Mouse (Mus musculus): Measurements from ENCODE around the gene Olfr1048.
"Not testable (repeated sequence)": the region's sequence is repeated elsewhere in the genome, so short reads cannot be mapped to it uniquely, and the experiment has no call there.

Gene Olfr1048

DNA sequence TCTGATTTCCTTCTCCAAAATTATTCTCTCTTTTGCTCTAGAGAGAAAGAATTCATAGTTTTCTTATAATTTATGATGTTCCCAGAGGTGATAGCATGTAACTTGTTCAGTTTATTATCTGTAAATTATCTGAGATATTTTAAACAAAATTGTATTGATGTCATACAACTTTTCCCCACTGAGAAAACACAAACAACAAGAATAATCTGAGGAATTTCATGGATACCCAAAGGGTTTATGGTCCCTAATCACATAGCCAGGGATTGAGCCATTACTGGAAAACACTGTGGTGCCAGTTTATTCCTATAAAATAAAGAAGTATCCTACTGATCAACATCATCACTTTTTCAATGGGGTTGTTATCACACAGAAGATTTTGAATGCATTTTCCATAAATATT is at the start of gene Olfr1048:
TSS of gene Olfr1048 (minus strand) at position 101 of the 400 bp plus-strand sequence.
- in situ Hi-C loops (cut with MboI, MseI): no loop called here

DNA sequence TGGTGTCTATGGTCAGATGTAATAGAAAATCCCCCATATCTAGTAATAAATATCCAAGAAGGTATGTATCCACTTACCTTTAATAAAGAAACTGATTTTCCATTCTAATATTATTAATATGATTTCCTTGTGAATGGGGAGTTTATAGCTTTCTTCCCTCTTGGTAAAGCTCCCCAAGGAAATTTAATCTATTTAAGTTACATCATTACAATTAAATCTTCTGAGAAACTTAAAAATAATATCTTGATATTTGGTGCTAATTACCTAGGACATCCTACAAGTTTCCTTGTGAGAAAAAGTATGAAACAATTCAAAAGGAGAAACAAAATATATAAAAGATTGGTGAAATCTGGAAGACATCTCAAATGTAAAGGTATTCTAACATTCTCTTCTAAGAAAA is 38.9 kb upstream of the Olfr1048 start, which contains the start of gene Olfr1051:
TSS of gene Olfr1051 (minus strand) at position 101 of the 400 bp plus-strand sequence.
- in situ Hi-C loops (cut with MboI, MseI): not testable (repeated sequence)

DNA sequence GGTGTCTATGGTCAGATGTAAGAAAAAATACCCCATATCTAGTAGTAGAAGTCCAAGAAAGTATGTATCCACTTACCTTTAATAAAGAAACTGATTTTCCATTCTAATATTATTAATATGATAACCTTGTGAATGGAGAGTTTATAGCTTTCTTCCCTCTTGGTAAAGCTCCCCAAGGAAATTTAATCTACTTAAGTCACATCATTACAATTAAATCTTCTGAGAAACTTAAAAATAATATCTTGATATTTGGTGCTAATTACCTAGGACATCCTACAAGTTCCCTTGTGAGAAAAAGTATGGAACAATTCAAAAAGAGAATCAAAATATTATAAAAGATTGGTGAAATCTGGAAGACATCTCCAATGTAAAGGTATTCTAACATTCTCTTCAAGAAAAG is 18.1 kb upstream of the Olfr1048 start, which contains the start of gene Olfr1049:
TSS of gene Olfr1049 (minus strand) at position 101 of the 400 bp plus-strand sequence.
- in situ Hi-C loops (cut with MboI, MseI): not testable (repeated sequence)

DNA sequence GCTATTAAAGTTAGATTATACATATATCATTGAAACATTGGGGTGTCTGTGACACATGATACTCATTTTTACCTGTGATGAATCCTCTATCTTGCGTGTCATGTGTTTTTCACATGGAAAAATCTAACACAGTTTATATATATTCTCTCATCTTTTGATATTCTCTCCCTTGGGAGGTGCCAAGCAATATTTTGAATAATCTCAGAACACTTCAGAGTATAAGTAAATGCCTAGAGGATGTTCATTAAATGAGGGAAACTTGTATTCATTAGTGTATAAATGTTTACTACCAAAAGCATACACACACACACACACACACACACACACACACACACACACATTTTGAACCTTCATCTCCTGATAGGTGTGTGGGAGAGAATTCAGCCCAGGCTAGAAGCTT is 8.8 kb downstream of the Olfr1048 start, which contains the start of gene Olfr1047:
TSS of gene Olfr1047 (minus strand) at position 101 of the 400 bp plus-strand sequence.
- in situ Hi-C loops (cut with MboI, MseI): no loop called here

DNA sequence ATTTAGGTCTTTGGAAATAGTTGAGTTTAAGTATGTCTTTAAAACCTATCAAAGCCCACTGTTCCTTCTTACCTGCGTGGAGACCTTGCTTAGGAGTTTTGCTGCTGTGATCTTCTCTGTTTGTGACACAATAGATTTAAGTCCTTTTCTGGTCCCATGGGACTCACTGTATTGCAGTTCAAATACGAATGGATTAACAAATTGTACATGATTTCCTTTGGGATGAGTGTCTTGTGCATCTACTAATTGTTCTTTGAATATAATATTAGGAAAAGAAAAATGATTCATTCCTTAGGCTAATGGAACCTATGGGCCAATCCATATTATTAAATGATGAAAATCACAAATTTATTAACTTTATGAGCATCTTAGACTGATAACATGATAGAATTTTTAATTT is 20.9 kb downstream of the Olfr1048 start, which contains the start of gene Olfr1046:
TSS of gene Olfr1046 (minus strand) at position 101 of the 400 bp plus-strand sequence.
- in situ Hi-C loops (cut with MboI, MseI): no loop called here

DNA sequence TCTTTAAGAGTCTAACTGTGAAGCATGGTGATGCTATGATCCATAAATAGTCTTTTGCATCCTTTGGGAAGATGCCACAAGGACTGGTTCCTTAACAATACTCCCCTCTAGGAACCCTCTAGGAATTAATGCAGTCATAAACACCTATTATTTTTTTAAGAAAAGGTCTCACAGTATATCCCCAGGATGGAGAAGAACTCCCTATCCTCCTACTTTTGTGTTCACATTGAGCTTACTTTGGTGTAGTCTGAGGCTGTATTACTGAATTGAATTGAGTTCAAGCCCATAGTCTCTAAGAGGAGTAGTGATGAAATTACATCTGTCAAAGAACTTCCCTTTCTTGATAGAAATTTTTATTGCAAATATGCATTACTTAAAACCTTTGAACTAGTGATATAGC is 37.2 kb downstream of the Olfr1048 start, which contains the start of gene Olfr1045:
TSS of gene Olfr1045 (minus strand) at position 101 of the 400 bp plus-strand sequence.
- in situ Hi-C loops (cut with MboI, MseI): no loop called here

DNA sequence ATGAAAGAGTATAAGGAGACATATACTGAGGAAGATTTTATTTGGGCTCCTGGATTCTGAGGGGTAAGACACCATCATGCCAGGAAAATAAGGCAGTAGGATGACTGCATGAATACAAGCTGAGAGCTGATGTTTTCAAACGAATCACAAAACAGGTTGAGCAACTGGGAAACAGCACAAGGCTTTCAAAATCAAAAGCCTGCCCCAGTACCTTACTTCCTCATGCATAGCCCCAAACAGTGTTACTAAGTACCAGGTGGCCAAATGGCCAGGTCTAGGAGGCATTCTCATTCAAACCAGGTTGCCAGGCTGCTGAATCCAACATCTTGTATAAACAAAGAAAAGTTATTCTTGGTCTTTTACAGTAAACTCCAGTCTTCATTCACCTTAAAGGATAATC is 44.2 kb downstream of the Olfr1048 start:
- in situ Hi-C loops (cut with MboI, MseI): no loop called here

DNA sequence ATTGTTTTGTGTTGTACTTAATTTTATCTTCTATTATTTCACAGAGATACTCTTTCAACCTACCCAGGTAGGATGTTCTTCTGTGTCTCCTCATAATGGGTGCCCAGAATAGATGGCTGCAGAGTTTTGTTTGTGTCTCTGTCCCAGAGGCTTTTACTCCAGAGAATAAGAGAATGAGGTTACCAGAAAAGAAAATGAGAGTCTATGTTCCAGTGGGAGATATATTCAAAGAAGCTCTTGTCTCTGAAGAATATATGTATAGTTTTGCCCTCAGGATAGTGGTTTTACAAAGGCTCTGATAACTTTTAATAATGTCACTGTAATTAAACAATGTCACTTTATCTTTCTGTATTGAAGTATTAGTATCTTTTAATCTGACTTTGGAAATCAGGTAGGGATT is 54.5 kb downstream of the Olfr1048 start, which contains the start of gene Olfr52:
TSS of gene Olfr52 (minus strand) at position 101 of the 400 bp plus-strand sequence.
- in situ Hi-C loops (cut with MboI, MseI): no loop called here

Data from T-helper 2 cell (primary cell).